Mouse (Mus musculus) thymus, postnatal 14 days (tissue): ENCODE data around the gene Ms4a5.
"Not testable (repeated sequence)": the region's sequence is repeated elsewhere in the genome, so short reads cannot be mapped to it uniquely, and the experiment has no call there.

ENCODE experiments used
- DNase-seq: peaks from one replicate; pipeline ENCODE4 v3.0.0; 2021

The Ms4a5 gene

DNA sequence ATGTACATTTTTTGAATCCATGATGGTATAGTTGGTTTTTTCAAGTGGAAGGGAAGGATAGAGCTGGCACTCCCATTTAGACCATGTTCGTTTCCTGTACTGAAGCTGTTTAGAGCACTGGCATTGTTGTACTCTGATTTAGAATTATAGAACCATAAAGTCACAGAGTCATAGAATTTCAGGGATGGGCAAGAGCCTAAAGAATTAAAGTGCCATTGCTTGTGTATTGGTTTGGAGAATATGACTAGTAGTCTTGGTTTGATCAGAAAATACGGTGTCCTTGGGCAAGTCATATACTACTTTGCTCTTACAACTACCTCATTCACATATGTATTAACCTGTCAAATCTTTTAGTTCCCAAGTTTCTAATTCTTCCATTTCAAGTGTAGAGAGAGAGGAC lies at the start of gene Ms4a5:
TSS of gene Ms4a5 (minus strand) at position 101 of the 400 bp plus-strand sequence.
- no peak for DNase-seq

DNA sequence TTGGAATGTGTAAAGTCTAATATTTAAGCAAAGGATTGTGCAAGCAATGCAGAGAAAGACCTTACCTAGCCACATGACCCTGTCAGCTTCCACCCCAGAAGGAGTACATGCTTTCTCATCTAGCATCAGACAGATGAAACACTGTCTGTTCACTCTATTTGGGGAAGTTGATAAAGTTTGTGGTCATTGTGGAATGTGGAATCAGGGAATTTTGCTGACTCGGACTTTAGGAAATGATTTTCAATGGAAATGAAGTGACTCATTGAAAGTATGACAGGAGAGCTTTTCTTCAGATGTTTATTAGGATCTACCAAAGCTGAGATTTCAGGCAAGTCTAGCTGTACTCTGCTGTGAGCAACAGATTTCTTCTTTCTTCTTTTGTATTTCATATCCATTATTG lies 37.5 kb upstream of the Ms4a5 start:
- DNase-seq = no peak

DNA sequence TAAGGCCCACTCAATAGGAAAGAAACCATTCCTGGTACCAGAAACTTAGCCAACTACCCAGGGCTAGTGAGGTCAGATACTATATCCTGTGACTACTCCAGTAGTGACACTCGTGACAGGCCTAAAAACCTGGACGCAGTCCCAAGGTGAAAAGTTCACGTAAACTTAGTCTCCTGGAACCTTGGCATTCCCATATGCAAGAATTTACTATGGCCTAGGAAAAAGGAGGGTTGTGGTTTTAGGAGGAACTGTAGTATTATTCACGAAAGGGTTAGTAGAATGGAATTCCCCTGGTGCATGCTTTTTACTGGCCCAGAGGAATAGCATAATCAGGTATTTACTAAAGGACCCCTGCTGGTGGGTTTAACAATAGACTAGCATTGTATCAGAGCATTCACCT lies 33.1 kb upstream of the Ms4a5 start:
- no peak for DNase-seq

DNA sequence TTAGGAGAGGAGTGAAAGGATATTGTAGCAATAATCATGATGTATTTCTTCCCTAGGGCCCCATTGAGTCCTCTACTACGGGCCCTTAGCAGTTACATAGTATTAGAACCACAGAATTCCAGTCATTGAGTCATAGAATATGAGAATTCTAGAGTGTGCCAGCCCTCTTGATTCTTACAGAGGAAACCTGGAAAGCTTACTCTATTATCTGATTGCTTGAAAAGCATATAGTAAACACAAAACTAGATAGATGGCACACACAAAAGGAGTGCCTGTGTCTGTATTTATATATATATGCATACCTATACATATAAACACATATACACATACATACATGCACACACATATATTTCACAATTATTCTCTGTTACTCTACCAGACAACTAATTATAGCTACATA lies 30.7 kb upstream of the Ms4a5 start, which contains the start of gene Ms4a14:
TSS of gene Ms4a14 (minus strand) at position 101 of the 400 bp plus-strand sequence.
- DNase-seq = no peak

DNA sequence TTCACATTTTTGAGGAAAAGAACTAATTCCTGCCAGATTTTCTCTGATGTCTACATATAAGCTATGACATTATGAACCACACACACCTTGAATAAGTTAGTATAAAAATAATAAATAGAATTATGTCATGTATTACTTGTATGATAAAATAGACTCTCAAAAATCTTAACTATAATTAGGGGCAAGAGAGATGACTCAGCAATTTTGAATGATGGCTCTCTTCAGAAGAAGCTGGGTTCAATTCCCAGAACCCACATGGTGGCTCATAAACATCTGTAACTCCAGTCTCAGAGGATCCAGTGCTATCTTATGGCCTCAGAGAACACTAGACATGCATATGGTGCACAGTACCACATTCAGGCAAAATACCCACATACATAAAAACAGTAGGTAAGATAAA lies 25.2 kb upstream of the Ms4a5 start:
- no peak for DNase-seq

DNA sequence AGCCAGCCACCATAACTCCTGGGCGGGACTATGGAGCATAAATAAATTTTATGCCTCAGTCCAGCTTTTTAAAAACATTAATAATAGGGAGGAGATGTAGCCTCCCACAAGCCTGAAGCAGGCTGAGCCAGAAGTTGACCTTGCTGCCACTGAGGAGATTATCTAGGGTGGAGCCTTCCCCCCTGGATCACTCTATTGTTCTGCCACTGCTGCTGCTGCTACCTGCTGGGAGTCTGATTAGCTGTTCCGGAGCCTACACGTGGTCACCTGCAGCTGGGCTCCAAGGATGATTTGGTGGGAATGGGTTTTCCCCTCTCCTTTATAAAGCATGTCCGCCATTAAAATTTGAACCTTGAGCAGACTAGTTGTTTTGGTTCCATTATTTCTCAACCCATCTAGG lies 15.9 kb upstream of the Ms4a5 start:
- not testable (repeated sequence) for DNase-seq

DNA sequence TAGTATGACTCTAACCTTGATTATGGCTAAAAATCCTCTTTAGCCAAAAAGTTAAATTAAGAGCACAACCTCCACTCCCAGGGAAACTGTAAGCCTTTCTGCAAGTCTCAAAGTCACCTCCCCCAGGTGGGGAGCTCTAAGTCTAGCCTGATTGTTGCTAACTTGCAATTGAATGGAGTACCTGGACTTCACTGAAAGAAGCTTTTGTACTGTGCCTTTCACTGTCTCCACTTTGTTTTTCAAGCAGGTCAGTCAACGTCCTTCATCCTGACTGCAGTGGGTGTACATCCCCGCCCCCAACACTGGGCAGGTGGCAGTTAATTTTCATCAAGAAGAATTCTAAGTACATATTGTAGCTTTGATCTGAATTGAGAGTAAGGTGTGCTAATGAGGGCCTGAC lies 15.3 kb upstream of the Ms4a5 start:
- DNase-seq = no peak

DNA sequence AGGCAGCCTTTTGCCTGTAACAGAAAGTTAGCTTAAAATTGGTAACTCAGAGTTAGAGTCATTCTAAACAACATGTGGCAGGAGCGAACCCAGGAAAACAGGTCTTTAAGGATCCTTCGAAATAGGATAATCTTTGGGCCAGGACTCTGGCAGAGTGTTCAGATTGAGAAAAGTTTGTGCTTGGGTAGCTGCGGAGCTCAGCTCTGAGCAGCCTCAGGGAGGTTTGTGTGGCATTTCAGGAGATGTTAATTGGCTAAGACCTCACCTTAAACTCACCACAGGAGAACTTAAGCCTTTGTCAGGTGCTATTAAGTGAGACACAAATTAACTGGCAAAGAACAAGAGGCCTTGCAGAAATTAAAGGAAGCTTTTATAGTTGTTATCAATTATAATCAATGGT lies 9.9 kb upstream of the Ms4a5 start:
- DNase-seq = not testable (repeated sequence)

DNA sequence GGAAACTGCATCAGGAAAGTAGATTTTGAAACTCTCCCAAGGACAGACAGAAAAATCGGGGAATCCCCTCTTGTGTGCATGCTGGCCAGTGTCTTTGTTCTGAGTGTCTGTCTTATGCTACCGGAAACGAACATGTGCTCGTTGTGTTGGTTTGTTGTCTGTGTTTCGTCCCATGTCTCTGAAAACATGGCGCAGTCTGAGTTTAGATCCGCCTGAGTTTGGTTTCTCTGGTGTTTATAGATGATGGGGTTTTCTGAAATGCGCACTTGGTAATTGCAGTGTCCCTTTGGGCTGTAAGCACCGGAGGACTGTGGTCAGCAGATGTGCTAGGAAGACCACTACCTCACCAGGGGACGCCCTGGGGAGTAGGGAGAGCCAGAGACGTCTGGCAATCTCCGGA lies 9.3 kb upstream of the Ms4a5 start:
- peak; percentile 8 for DNase-seq

DNA sequence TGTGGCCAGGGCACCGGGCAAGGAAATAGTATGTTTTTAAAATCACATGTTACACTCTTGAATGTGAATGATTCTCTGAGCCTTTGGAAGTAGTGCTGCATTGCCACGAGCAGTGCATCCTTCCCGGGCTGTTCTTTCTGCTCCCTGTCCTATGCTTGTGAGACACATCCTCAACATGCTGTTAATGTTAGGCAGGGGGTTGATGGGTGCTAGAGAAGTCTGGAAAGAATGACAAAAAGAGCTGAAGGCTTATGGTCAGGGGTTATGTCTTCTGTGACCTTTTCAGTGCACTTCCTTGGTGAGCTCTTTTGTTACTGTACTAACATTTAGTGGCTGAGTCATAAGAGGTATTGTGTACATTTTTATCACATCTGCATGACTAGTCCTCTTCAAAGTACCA lies 3.5 kb downstream of the Ms4a5 start:
- no peak for DNase-seq

DNA sequence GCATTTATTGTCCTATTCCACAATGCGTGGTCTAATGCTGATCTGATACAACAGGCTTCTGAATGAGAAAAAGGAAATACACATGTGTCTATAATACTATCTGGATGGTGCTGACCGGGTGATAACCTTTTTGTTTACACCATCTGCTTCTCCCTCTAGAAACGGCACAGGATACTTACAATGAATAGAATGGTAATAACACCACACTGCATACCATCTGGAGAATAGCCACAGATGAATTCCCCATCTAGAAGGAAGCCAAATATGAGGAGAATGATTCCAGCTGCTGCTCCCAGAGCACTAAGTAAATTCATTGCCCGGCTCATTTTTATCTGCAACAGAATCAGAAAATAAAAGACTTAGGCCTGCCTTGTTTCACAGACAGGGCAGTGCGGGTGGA lies 7.2 kb downstream of the Ms4a5 start:
- DNase-seq = no peak

DNA sequence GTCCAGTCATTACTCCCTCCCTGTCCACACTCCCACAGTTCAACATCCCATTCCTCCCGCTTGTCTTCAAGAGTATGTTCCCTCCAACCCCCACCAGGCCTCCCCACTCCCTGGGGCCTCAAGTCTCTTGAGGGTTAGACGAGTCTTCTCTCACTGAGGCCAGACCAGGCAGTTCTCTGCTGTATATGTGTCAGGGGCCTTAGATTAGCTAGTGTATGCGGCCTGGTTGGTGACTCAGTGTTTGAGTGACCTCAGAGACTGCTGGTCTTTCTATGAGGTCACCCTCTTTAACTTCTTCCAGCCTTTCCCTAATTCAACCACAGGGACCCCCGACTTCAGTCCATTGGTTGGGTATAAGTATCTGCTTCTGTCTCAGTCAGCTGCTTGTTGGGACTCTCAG lies 16.7 kb downstream of the Ms4a5 start:
- DNase-seq = no peak

DNA sequence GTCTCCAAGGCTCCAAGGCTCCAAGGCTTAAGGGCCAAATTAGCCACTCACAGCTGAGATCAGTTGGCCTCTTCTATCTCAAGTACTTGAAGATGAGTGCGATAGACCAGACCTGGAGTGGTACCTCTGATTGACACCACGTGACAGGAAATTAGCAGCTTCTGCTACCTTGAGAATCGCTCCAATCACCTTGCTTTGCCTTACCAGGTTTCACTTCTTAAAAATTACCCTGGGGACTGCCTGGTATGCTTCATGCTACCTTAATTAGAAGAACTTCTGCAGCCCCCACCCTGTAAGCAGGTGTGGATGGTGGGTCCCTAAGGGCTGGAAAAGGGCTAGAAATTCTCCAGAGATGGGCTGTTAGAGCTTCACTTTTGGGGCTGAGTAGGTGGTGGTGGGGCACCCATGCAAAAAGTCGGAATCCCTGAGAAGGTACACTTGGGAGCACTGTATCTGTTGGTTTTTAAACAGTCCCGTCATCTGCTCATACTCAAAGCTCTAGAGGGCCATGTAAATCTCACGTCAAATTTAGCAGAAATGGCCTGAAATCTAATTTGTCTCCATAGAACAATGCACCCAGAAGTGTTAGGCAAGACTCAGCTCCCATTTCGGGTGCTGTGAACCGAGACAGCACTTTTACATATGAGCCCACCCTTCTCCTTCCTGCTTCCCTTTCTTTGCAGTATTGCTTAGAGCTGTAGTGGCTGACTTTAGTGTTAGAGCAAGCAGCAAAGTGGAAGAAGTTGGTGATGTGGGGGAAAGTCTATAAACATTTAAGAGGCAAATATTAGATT lies 17.4 kb downstream of the Ms4a5 start, which contains the start of gene Ms4a1:
TSS of gene Ms4a1 (minus strand) at position 190 of the 794 bp plus-strand sequence.
- DNase-seq = no peak

DNA sequence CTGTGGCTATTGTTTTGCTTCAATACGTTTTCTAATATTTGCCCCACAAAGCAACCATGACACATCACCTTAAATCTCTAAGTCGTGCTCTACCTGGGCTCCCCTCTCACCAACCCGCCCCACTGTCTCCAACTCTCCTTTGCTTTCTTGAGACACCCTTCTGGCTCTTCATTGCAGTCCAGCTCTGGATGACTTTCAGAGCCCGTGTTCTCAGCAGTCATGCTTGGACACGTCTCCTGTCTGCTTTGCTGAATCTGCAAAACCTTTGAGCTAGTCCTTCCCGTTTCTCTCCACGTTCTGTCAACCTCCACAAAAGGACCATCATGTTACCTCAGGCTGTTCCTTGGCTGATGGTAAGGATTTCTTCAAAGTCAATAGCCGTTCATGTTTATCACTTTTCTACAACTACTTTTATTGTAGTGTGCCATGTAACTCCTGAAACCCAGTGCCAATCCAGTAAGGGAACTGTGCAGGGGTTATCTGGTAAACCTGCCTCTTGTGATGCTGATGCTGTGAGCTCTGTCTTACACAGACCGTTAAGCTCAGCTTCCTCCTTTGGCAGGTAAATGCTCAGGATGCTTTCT lies 19.0 kb downstream of the Ms4a5 start:
- no peak for DNase-seq

DNA sequence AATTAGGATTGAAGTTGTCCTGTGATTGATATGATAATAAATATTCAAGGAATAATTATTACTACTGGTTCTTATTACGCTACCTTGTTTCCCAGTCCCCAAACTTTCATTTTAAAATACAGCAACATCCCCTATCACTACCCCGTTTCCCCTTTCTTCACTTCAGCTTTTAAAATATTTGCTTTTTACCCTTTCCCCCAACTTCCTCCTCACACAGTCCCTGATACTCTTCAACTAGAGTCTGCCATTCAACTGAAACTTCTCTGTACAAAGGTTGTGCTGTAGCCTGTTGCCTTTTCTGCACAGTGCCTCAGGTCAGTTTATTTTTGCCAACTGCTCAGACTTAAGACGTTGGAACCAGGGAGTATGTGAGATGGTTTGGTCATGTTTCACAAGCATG lies 20.1 kb downstream of the Ms4a5 start:
- DNase-seq = no peak

DNA sequence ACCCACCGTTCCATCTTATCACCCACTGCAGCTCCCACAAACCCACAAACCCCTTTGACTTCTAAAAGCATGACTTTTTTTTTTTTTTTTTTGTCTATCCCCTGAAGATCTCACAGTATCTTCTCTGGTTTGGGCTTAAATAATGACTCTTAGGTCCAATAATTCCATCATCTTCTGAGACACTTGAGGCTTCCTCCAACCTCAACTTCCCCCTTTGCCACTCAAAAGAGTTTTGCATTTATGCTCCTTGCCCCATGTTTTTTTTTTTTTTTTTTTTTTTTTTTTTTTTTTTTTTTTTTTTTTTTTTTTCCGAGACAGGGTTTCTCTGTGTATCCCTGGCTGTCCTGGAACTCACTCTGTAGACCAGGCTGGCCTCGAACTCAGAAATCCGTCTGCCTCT lies 20.7 kb downstream of the Ms4a5 start:
- not testable (repeated sequence) for DNase-seq

DNA sequence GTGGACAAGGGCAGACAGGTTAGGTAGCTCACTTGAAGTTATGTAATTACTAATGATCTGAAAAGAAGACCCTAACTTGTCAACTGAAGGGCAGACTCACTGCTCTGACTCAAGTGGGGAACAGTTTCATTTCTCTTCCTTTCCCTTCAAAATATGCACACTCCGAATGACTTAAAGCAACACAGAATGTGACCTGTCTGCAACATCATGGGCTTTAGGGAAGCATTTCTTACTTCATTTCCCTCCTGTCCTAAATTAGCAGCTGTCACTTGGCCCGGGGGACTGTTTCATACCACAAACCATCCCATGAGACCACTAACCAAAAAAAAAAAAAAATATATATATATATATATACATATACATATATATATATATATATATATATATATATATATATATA lies 22.2 kb downstream of the Ms4a5 start:
- no peak for DNase-seq

DNA sequence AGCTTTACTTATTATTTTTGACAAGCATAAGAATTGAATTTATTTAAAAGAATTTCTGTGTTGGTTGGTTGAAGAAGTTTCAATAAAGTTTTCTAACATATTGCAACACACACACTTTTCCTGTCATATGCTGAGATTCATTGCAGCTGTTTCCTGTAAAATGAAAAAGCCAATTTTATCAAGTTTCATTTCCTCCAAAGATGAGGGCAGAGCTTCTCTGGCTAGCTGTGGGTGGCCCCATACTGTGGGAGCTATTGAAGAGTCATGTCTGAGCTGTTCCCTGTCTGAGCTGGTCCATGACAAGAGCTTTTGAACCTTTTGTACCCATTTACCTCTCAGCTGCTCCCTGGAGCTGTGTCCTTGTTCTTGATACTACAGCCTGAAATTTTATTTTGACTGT lies 39.4 kb downstream of the Ms4a5 start:
- DNase-seq = no peak

DNA sequence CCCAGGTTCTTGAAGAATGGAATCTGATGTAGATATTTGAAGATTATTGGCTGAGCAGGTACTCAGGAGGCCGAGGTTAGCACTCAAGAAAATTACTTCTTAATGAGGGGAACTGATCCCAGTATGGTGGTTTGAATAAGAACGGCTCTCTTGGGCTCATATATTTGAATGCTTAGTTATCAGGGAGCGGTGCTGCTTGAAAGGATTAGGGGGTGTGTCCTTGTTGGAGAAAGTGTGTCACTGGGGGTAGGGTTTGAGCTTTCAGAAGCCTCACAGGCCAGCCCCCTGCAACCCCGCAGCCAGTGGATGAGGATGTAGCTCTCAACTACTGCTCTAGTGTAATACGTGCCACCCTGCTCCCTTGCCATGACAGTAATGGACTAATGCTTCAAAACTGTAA lies 41.1 kb downstream of the Ms4a5 start:
- no peak for DNase-seq

DNA sequence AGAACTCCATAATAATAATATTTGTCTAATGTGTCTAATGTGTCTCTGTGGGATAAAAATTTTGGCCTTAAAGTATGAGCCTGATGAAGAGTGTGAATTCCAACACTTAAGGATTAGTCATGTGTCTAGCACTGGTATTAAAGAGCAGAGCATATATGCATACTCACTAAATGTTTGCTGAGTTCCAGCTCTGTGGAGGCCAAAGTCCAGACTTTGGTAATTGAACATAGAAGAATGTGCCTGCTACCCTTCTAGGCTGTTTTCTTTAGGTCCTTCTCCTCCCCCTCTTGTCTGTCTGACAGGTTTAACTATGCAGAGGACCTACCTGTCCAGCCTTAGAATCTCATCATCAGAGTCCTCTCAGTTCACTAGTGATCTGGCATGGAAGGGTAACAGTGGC lies 47.9 kb downstream of the Ms4a5 start:
- DNase-seq = no peak

DNA sequence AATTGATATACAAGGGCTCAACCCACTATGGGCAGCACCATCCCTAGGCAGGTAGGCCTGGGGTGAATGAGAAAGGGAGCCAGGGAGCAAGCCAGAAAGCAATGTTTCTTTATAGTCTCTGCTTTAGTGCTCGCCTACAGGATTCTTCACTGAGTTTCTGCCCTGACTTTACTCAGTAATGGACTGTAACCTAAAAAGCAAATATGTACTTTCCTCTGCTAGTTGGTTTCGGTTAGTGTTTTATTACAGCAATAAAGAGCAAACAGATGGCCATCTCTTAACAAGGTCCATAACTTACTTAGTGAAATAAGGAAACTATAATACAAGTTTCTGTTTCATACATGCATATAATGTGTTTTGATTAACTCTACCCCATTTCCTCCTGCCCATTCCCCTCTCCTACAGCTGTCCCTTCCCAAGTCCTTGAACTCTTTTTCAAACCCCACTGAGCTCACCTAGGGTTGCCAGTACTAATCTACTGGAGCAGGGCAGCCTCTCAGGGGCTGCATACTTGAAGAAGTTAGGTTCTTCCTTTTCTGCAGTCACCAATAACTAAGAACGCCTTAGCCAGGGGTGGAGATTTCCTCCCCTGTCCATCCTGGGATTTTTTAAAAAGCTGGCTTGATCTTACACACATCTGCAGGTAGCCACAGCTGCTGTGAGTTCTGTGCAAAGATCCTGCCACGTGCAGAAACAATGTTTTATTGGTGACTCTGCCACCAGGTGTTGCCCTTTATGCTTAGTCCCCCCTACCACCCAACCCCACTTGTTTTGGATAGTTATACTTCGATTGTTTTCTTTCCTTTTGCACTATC lies 48.5 kb downstream of the Ms4a5 start:
- no peak for DNase-seq

DNA sequence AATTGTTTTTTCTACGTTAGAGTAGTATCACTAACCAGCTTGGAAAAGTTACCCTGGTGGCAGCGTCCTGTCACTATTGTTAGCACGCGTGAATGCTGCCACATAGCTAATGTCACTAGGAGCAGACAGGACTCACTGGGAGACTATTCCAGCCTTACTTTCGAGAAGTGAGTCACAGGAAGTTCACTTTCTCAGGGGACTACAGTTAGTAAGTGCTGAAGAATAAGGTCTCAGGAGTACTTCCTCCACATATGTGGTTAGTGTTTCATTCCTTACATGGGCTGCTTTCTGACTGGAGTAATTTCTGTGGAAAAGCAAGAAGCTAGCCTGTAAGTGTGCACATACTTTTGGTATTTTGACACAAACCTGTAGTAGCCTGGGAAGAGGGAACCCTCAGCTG lies 49.4 kb downstream of the Ms4a5 start:
- DNase-seq = no peak

DNA sequence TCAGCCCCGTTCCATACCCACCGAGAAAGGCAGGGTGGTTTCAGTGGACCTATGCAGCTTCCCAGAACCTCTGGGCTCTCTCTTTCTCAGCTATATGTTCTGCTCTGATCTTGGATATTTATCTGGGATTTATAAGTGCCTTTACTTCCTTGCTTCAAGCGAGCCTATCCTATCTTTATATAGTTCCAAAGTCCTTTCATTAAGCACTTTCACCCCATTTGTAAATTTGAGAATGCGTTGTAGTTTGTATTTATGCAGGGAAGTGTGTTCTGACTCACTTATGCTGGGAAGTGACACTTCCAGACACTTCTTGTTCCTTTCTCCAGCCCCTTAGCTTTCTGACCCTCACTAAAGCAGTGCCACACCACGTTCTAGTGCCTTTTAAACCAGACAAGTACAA lies 51.3 kb downstream of the Ms4a5 start, which contains the start of gene Ms4a12:
TSS of gene Ms4a12 (minus strand) at position 101 of the 400 bp plus-strand sequence.
- DNase-seq = no peak
